Mouse (Mus musculus): ENCODE results near the gene Flad1.

Flad1 gene

GRCm38 (mm10) chr3:89382033-89382882 lies 29.4 kb downstream of the Flad1 start:
- DNase-seq (ENCODE audit: low spot score), result no peak

GRCm38 (mm10) chr3:89381233-89381632 lies 30.4 kb downstream of the Flad1 start:
- DNase-seq (ENCODE audit: low spot score), result no peak

- DNase-seq (ENCODE audit: low spot score), result no peak
Observed at GRCm38 (mm10) chr3:89380711-89381110, 31.0 kb downstream of the Flad1 start.

GRCm38 (mm10) chr3:89380291-89380690 lies 31.4 kb downstream of the Flad1 start:
- DNase-seq (ENCODE audit: low spot score), result no peak

GRCm38 (mm10) chr3:89379388-89380131 lies 32.1 kb downstream of the Flad1 start:
- DNase-seq (ENCODE audit: low spot score), result no peak

GRCm38 (mm10) chr3:89378394-89379067 lies 33.1 kb downstream of the Flad1 start:
- DNase-seq (ENCODE audit: low spot score), result no peak

GRCm38 (mm10) chr3:89377831-89378230 lies 33.8 kb downstream of the Flad1 start:
- DNase-seq (ENCODE audit: low spot score), result no peak

GRCm38 (mm10) chr3:89373581-89374231 lies 38.0 kb downstream of the Flad1 start:
- DNase-seq (ENCODE audit: low spot score), result no peak

- DNase-seq (ENCODE audit: low spot score), result no peak
Observed at GRCm38 (mm10) chr3:89367338-89367737, 44.3 kb downstream of the Flad1 start.

GRCm38 (mm10) chr3:89365486-89366414 lies 45.9 kb downstream of the Flad1 start:
- DNase-seq (ENCODE audit: low spot score), result no peak

GRCm38 (mm10) chr3:89365153-89365485 lies 46.6 kb downstream of the Flad1 start, which contains the start of gene Dcst1:
Gene Dcst1 (minus strand): TSS chr3:89365253.
- DNase-seq (ENCODE audit: low spot score), result no peak

GRCm38 (mm10) chr3:89364631-89365030 lies 47.0 kb downstream of the Flad1 start:
- DNase-seq (ENCODE audit: low spot score), result no peak

GRCm38 (mm10) chr3:89361675-89362074 lies 50.0 kb downstream of the Flad1 start, which contains the start of gene Dcst2:
Gene Dcst2 (plus strand): TSS chr3:89361975.
- no peak for DNase-seq (ENCODE audit: low spot score)

- DNase-seq (ENCODE audit: low spot score), result no peak
Observed at GRCm38 (mm10) chr3:89360237-89360636, 51.4 kb downstream of the Flad1 start.

- no peak for DNase-seq (ENCODE audit: low spot score)
Observed at GRCm38 (mm10) chr3:89359630-89360029, 52.0 kb downstream of the Flad1 start.

GRCm38 (mm10) chr3:89356029-89356428 lies 55.6 kb downstream of the Flad1 start:
- no peak for DNase-seq (ENCODE audit: low spot score)

GRCm38 (mm10) chr3:89355512-89355902 lies 56.2 kb downstream of the Flad1 start:
- DNase-seq (ENCODE audit: low spot score), result no peak

- peak; percentile 83 for DNase-seq (ENCODE audit: low spot score)
Observed at GRCm38 (mm10) chr3:89354816-89355511, 56.7 kb downstream of the Flad1 start.

- no peak for DNase-seq (ENCODE audit: low spot score)
Observed at GRCm38 (mm10) chr3:89351271-89351670, 60.4 kb downstream of the Flad1 start.
